Mouse (Mus musculus) forebrain, embryonic 11.5 days (tissue): ENCODE measurements around the gene Swsap1. TPM values are rescaled to one million over a fixed set of nuclear protein-coding genes. Genes with fewer than 3 reads are reported as not detected.

Experiments
- ATAC-seq: fragments of 200-750 bp; cut with Nextera tagmentation; replicated peaks from 2 replicates; pipeline ENCODE4 v1.8.0; 2017; ENCODE audit warnings: moderate TSS enrichment; ENCODE audit not compliant: low FRiP score
- DNase-seq: peaks from one replicate; pipeline ENCODE4 v3.0.0-alpha.2; 2017; ENCODE audit warnings: low spot score
- H3K27ac ChIP-seq: fragments of 300-500 bp; sonication (generic); 2 replicates; pipeline ENCODE4 v1.5.1; 2014; ENCODE audit warnings: low read depth, low read length
- H3K27me3 ChIP-seq: fragments of 300-500 bp; sonication (generic); 2 replicates; pipeline ENCODE4 v1.6.1; 2014; ENCODE audit warnings: mild to moderate bottlenecking, low read length, mixed read lengths; ENCODE audit not compliant: control insufficient read depth, insufficient read depth
- H3K36me3 ChIP-seq: fragments of 300-500 bp; sonication (generic); 2 replicates; pipeline ENCODE4 v1.6.1; 2014; ENCODE audit warnings: mild to moderate bottlenecking, low read length, moderate library complexity, mixed read lengths; ENCODE audit not compliant: control insufficient read depth, insufficient read depth
- H3K4me1 ChIP-seq: fragments of 300-500 bp; sonication (generic); replicated peaks from 2 replicates; pipeline ENCODE4 v1.6.1; 2014; ENCODE audit warnings: low read length, mixed read lengths; ENCODE audit not compliant: control insufficient read depth, insufficient read depth
- H3K4me2 ChIP-seq: fragments of 300-500 bp; sonication (generic); 2 replicates; pipeline ENCODE4 v1.6.1; 2014; ENCODE audit warnings: low read depth, mild to moderate bottlenecking, low read length, moderate library complexity, mixed read lengths; ENCODE audit not compliant: severe bottlenecking
- H3K4me3 ChIP-seq: fragments of 300-500 bp; sonication (generic); 2 replicates; pipeline ENCODE4 v1.5.1; 2014; ENCODE audit warnings: low read depth, low read length
- H3K9ac ChIP-seq: fragments of 300-500 bp; sonication (generic); 2 replicates; pipeline ENCODE4 v1.6.1; 2014; ENCODE audit warnings: low read length
- H3K9me3 ChIP-seq: fragments of 300-500 bp; sonication (generic); 2 replicates; pipeline ENCODE4 v1.6.1; 2016; ENCODE audit warnings: low read length, mixed read lengths; ENCODE audit not compliant: control insufficient read depth
- WGBS: fragments of 180-500 bp; shearing (Covaris S2); extraction: QIAGEN DNeasy Blood & Tissue Kit; methylation state at CpG from one replicate; pipeline ENCODE4 v1.1.7; 2014; 5-methylcytosine and 5-hydroxymethylcytosine counted together
- polyA plus RNA-seq: library from polyadenylated mRNA; unstranded; fragments of >200 nt; fragmentation: Nextera tagmentation; extraction: Ambion mirVana; gene quantifications from 2 replicates; pipeline ENCODE4 v1.2.1, GENCODE M21; 2014

Swsap1 gene
- polyA plus RNA-seq, 1 experiment from 2014 or later = 18.5 TPM

GRCm38 (mm10) chr9:21962416-21963059 is 7.0 kb downstream of the Swsap1 start:
- H3K4me3 ChIP-seq = peak overlapping the region; percentile 29
- H3K27me3 ChIP-seq = peaks cover 45% of the 10 kb centered on the region
- DNase-seq = peak; percentile 87
- H3K27ac ChIP-seq = no peak overlapping the region
- peak overlapping the region; percentile 47; the same call in 1 of the 2 replicates for H3K9ac ChIP-seq
- H3K4me1 ChIP-seq = peaks cover 5% of the 10 kb centered on the region; the same call in 1 of the 2 replicates
- peak overlapping the region; percentile 61 for H3K4me2 ChIP-seq
- H3K9me3 ChIP-seq = no peaks in the 10 kb centered on the region
- peak; percentile 81 for ATAC-seq
- no peaks in the 10 kb centered on the region for H3K36me3 ChIP-seq
- WGBS = 3% methylated on average over 34 of the region's 34 CpGs

DNA sequence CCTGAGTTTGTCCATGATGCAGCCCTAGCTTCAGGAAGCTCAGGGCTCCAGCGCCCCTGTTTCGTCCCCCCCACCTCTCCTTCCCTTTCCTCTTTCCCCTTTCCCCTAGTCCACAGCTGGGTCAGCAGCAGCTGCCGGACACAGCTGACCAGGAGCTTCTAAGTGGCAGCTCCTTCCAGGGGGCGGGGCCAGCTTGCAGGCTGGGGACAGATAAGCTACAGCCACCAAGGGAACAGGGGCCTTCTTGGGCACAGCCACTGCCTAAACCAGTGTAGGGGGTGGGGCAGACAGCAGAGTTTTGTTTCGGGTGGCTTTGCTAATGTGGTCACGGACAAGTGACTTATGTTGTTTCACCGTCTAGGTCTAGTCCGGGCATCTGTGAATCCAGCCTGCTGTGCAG is 7.9 kb downstream of the Swsap1 start, which contains the start of gene Epor:
Gene Epor (minus strand): TSS at position 90 of the 400 bp plus-strand sequence.
- peak within 1 kb of the TSS; percentile 29 for H3K4me3 ChIP-seq
- no peaks in the 10 kb centered on the region for H3K36me3 ChIP-seq
- H3K9ac ChIP-seq = peak within 1 kb of the TSS; percentile 47; the same call in 1 of the 2 replicates
- H3K27me3 ChIP-seq = peaks cover 45% of the 10 kb centered on the region
- H3K9me3 ChIP-seq = no peaks in the 10 kb centered on the region
- peak within 1 kb of the TSS; percentile 61 for H3K4me2 ChIP-seq
- ATAC-seq = no peak; the same call in 1 of the 2 replicates
- 21% methylated on average over 8 of the region's 8 CpGs for WGBS
- peak; percentile 69 for DNase-seq
- no peak within 1 kb of the TSS for H3K27ac ChIP-seq
- peaks cover 5% of the 10 kb centered on the region; the same call in 1 of the 2 replicates for H3K4me1 ChIP-seq

GRCm38 (mm10) chr9:21968883-21969282 is 13.3 kb downstream of the Swsap1 start:
- H3K4me1 ChIP-seq = no peaks in the 10 kb centered on the region
- DNase-seq (no peak), ATAC-seq (no peak)
- H3K9ac ChIP-seq = no peak overlapping the region
- H3K36me3 ChIP-seq = no peaks in the 10 kb centered on the region
- H3K4me3 ChIP-seq = no peak overlapping the region
- no peak overlapping the region for H3K4me2 ChIP-seq
- H3K27ac ChIP-seq = no peak overlapping the region
- H3K27me3 ChIP-seq = peaks cover 3% of the 10 kb centered on the region; the same call in 1 of the 2 replicates
- 73% methylated on average over 6 of the region's 6 CpGs for WGBS
- no peaks in the 10 kb centered on the region for H3K9me3 ChIP-seq

DNA sequence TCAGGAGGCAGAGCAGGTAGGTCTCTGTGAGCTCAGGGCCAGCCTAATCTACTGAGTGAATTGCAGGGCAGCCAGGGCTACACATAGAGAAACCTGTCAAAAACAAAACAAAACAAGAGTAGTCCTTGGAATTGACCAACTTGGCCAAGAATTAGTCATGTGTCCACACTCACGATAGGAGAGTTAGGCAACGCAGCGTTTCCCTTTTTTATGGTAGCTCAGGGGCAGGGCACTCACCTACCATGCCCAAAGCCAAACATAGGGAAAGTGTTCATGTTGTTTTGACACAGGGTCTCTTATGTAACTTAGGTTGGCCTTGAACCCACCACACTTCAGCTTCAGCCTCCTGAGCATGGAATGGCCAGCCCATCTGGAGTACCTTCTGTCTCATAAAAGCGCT is 13.7 kb downstream of the Swsap1 start:
- no peak overlapping the region for H3K9ac ChIP-seq
- no peaks in the 10 kb centered on the region for H3K36me3 ChIP-seq
- no peaks in the 10 kb centered on the region for H3K9me3 ChIP-seq
- ATAC-seq (no peak), DNase-seq (no peak)
- no peak overlapping the region for H3K27ac ChIP-seq
- H3K4me1 ChIP-seq = no peaks in the 10 kb centered on the region
- H3K4me2 ChIP-seq = no peak overlapping the region
- H3K27me3 ChIP-seq = no peaks in the 10 kb centered on the region
- H3K4me3 ChIP-seq = no peak overlapping the region
- 90% methylated on average over 4 of the region's 4 CpGs for WGBS

DNA sequence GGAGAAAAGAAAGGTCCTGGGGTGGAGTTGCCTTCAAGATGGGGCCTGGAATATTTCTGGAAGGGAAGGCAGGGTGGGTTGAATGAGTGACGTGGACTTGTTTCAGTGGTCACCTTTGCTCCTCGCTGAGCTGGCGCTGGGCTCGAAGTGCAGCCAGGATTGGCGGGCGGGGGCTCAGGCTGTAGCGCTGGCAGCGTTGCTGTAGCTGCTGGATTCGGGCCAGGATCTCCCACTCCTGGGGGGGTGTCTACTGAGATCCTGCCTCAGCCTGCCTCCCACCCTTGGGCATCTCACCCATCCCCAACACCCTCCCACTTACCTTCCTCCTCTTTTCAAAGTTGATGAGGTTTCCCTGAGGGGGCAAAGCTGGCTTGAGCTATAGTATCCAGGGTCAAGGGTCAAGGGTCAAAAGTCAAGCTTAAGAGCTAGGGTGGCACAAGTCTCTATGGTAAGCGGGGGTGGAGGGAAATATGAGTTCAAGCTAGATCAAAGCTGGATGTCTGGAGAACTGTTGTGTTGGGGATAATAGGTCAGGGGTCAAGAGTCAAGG is 21.1 kb downstream of the Swsap1 start:
- Histone ChIP-seq H3K4me1 (no peaks in the 10 kb centered on the region), H3K27me3 (no peaks in the 10 kb centered on the region), H3K9ac (no peak overlapping the region), H3K4me2 (no peak overlapping the region), H3K27ac (no peak overlapping the region), H3K4me3 (no peak overlapping the region), H3K36me3 (no peaks in the 10 kb centered on the region), H3K9me3 (no peaks in the 10 kb centered on the region)
- ATAC-seq = no peak
- DNase-seq = no peak
- WGBS = 93% methylated on average over 10 of the region's 10 CpGs

DNA sequence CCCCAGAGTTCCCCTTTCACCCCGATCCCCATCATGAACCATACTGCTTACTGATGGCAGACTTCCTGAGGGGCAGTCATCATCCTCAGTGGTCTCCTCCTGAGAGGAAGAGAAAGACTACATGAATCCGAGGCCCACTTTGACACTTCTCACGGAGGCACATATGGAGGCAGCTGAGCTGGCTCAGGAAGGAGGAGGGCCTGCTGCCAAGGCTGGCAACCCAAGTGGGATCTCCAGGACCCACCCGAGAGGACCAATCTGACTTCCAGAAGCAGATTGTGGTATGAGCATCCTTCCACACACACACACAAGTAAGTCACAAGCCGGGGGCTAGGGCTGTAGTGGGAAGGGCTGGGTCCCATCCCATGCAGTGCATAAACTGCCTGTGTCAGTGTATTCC is 21.8 kb downstream of the Swsap1 start:
- Histone ChIP-seq H3K4me1 (no peaks in the 10 kb centered on the region), H3K9me3 (no peaks in the 10 kb centered on the region), H3K27me3 (no peaks in the 10 kb centered on the region), H3K4me3 (no peak overlapping the region), H3K4me2 (no peak overlapping the region), H3K9ac (no peak overlapping the region), H3K36me3 (no peaks in the 10 kb centered on the region), H3K27ac (no peak overlapping the region)
- DNase-seq = no peak
- 88% methylated on average over 5 of the region's 5 CpGs for WGBS
- ATAC-seq = no peak

DNA sequence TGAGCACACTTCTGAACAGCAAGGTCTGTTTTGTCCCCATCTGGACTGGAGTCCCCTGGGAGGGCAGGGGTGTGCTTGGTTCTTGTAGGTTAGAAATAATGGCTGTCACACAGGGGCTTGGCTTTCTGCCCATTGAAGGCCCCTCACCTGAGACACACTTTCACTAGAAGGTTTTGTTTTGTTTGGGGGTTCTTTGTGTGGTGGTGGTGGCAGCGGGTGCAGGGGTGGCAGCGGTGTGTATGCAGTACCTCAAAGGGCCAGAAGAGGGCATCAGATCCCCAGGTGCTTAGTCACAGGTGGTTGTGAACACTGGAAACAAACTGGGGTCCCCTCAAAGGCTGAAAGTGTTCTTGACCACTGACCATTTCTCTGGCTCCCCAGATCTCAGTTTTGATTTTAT is 22.4 kb downstream of the Swsap1 start:
- Histone ChIP-seq H3K27ac (no peak overlapping the region), H3K4me3 (no peak overlapping the region), H3K9me3 (no peaks in the 10 kb centered on the region), H3K27me3 (no peaks in the 10 kb centered on the region), H3K36me3 (no peaks in the 10 kb centered on the region), H3K4me1 (no peaks in the 10 kb centered on the region), H3K4me2 (no peak overlapping the region), H3K9ac (no peak overlapping the region)
- no peak for ATAC-seq
- 33% methylated on average over 2 of the region's 2 CpGs for WGBS
- DNase-seq = no peak

DNA sequence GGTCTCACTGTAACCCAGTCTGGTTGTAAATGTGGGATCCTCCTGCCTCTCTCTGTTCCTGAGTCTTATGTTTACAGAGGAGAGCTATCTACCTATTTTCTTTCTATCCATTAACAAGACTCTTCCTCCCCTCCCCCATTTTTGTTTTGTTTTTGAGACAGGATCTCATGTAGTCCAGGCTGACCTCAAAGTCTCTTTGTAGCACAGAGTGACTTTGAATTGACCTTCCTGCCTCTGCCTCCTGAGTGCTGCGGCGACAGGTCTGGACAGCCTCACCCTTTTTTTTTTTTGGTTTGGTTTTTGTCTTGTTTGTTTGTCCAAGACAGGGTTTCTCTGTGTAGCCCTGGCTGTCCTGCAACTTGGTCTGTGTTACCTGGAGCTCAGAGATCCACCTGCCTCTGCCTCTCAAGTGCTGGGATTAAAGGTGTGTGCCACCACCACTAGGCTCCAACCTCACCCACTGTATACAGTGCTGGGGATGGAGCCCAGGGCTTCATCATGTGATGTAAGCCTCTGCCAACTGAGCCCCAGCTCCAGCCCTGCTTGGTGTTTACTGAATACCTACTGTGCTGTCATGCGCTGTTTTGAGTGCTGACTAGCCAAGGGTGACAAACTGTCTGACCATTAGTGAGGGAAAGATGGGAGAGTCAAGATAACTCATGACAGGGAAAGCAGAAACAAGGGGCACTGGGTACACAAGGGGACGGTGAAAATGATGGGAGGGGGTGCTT is 23.0 kb downstream of the Swsap1 start:
- no peak for DNase-seq
- Histone ChIP-seq H3K36me3 (no peaks in the 10 kb centered on the region), H3K4me2 (no peak overlapping the region), H3K27me3 (no peaks in the 10 kb centered on the region), H3K9ac (no peak overlapping the region), H3K27ac (no peak overlapping the region), H3K4me3 (no peak overlapping the region), H3K9me3 (no peaks in the 10 kb centered on the region), H3K4me1 (no peaks in the 10 kb centered on the region)
- no peak for ATAC-seq
- WGBS = 95% methylated on average over 4 of the region's 4 CpGs
